Mouse (Mus musculus): ENCODE results near the gene Scrn3.

Gene Scrn3

GRCm38 (mm10) chr2:73312152-73313116 is at the start of gene Scrn3, which contains the start of gene Cir1:
Gene Scrn3, plus strand, starts transcription at chr2:73312601.
Gene Cir1, minus strand, starts transcription at chr2:73312701.
- peak; percentile 94 for DNase-seq (ENCODE audit: low spot score)

- no peak for DNase-seq (ENCODE audit: low spot score)
These were observed 49.1 kb upstream of the Scrn3 start for GRCm38 (mm10) chr2:73263172-73263765.

GRCm38 (mm10) chr2:73263794-73264610 is 48.4 kb upstream of the Scrn3 start:
- peak; percentile 38 for DNase-seq (ENCODE audit: low spot score)

- no peak for DNase-seq (ENCODE audit: low spot score)
These were observed 47.7 kb upstream of the Scrn3 start for GRCm38 (mm10) chr2:73264611-73265195.

- DNase-seq (ENCODE audit: low spot score), result no peak
These were observed 46.4 kb upstream of the Scrn3 start for GRCm38 (mm10) chr2:73266011-73266410.

- no peak for DNase-seq (ENCODE audit: low spot score)
These were observed 45.8 kb upstream of the Scrn3 start for GRCm38 (mm10) chr2:73266623-73267022.

GRCm38 (mm10) chr2:73267231-73267630 is 45.2 kb upstream of the Scrn3 start:
- DNase-seq (ENCODE audit: low spot score), result no peak

- no peak for DNase-seq (ENCODE audit: low spot score)
These were observed 44.6 kb upstream of the Scrn3 start for GRCm38 (mm10) chr2:73267818-73268217.

GRCm38 (mm10) chr2:73268281-73268680 is 44.1 kb upstream of the Scrn3 start:
- no peak for DNase-seq (ENCODE audit: low spot score)

GRCm38 (mm10) chr2:73268836-73269395 is 43.5 kb upstream of the Scrn3 start:
- DNase-seq (ENCODE audit: low spot score), result no peak

GRCm38 (mm10) chr2:73269666-73270065 is 42.7 kb upstream of the Scrn3 start:
- DNase-seq (ENCODE audit: low spot score), result no peak

- DNase-seq (ENCODE audit: low spot score), result no peak
These were observed 42.3 kb upstream of the Scrn3 start for GRCm38 (mm10) chr2:73270071-73270592.

GRCm38 (mm10) chr2:73270593-73271458 is 41.6 kb upstream of the Scrn3 start:
- peak; percentile 17 for DNase-seq (ENCODE audit: low spot score)

- peak; percentile 67 for DNase-seq (ENCODE audit: low spot score)
These were observed 40.8 kb upstream of the Scrn3 start, which contains the start of gene Sp9 for GRCm38 (mm10) chr2:73271459-73272161. Gene Sp9, plus strand, starts transcription at chr2:73271925.

GRCm38 (mm10) chr2:73272351-73273248 is 39.8 kb upstream of the Scrn3 start:
- peak; percentile 38 for DNase-seq (ENCODE audit: low spot score)

- DNase-seq (ENCODE audit: low spot score), result peak; percentile 47
These were observed 38.9 kb upstream of the Scrn3 start for GRCm38 (mm10) chr2:73273249-73274118.

- peak; percentile 70 for DNase-seq (ENCODE audit: low spot score)
These were observed 38.1 kb upstream of the Scrn3 start for GRCm38 (mm10) chr2:73274119-73274920.

All from yolk sac, embryonic 10.5 days (tissue).